Mouse (Mus musculus) myocyte (in vitro differentiated cells): ENCODE data around the gene Wrb.

ENCODE experiments used
- MYOG ChIP-seq, 3 experiments: IDR thresholded peaks; one replicate each; pipeline ENCODE4 v1.6.1; 2011; ENCODE audit warnings: control low read depth in 2 of 3, low read depth in 2 of 3, mild to moderate bottlenecking in 2 of 3; ENCODE audit not compliant: insufficient read length in 2 of 3, control insufficient read depth in 1 of 3, insufficient read depth in 1 of 3
- POLR2A ChIP-seq: IDR thresholded peaks from one replicate; pipeline ENCODE4 v1.6.1; 2011; ENCODE audit warnings: low read depth, mild to moderate bottlenecking, control low read depth, moderate library complexity; ENCODE audit not compliant: insufficient read length
- POLR2AphosphoS2 ChIP-seq: IDR thresholded peaks from one replicate; pipeline ENCODE4 v1.6.1; 2011; ENCODE audit warnings: low read depth, control low read depth; ENCODE audit not compliant: insufficient read length

DNA sequence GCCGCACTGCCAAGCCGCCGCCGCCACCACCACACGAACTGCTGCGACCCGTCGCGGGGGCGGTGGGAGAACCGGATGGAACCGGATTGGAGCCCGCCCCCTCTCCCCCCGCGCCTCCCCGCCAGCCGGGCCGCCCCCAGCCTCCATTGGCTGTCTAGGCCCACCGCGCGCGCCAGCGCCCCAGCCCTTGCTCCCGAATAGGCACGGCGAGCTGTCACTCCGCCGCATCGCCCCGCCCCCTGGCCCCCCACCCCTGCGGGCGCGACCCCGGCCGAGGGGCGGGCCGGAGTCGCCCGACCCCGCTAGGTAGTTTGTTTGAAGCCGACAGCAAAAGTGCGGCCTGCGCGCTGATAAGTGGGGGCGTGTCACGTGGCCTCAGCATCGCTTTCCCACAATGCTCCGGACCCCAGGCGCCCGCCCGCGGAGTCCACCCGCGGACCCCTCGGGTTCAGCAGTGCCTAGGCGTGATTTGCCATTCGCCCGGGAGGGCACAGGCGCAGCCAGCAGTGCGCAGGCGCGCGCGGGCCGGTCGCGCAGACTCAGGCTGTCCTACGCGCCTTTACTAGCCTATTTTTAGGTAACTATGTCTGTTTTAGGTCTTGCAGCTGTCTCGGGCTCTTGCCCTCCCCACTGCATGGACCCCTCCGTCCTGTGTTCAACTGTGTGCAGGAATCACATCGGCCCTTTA is 17.4 kb upstream of the Wrb start, which contains the start of gene Hmgn1:
- TF ChIP-seq POLR2AphosphoS2 (peak; percentile 80), MYOG (IDR thresholded peaks at IDR 0.05; ENCODE audit: control insufficient read depth in 1 of 3, insufficient read depth in 1 of 3, insufficient read length in 2 of 3, low read depth in 2 of 3) (peak; percentile 75 to 85 (median 82)), POLR2A (peak; percentile 79)
